Mouse (Mus musculus) midbrain, embryonic 16.5 days (tissue): Measurements from ENCODE around the gene Fgfbp1. TPM values are rescaled to one million over a fixed set of nuclear protein-coding genes. Genes with fewer than 3 reads are reported as not detected.

Source experiments
- ATAC-seq: fragments of 200-750 bp; cut with Nextera tagmentation; 2 replicates; pipeline ENCODE4 v1.8.0; 2017; ENCODE audit warnings: moderate TSS enrichment
- H3K27ac ChIP-seq: fragments of 300-500 bp; sonication (generic); 2 replicates; pipeline ENCODE4 v1.5.1; 2014; ENCODE audit warnings: mild to moderate bottlenecking, low read length, mixed read lengths
- H3K27me3 ChIP-seq: fragments of 300-500 bp; sonication (generic); 2 replicates; pipeline ENCODE4 v1.6.1; 2014; ENCODE audit warnings: low read depth, low read length, mixed read lengths; ENCODE audit not compliant: control insufficient read depth, insufficient read depth
- H3K36me3 ChIP-seq: fragments of 300-500 bp; sonication (generic); 2 replicates; pipeline ENCODE4 v1.6.1; 2014; ENCODE audit warnings: mild to moderate bottlenecking, low read length, moderate library complexity, mixed read lengths; ENCODE audit not compliant: control insufficient read depth, insufficient read depth
- H3K4me1 ChIP-seq: fragments of 300-500 bp; sonication (generic); 2 replicates; pipeline ENCODE4 v1.6.1; 2014; ENCODE audit warnings: mild to moderate bottlenecking, low read length, mixed read lengths; ENCODE audit not compliant: control insufficient read depth, insufficient read depth
- H3K4me2 ChIP-seq: fragments of 300-500 bp; sonication (generic); 2 replicates; pipeline ENCODE4 v1.6.1; 2014; ENCODE audit warnings: mild to moderate bottlenecking, low read length, mixed read lengths
- H3K4me3 ChIP-seq: fragments of 300-500 bp; sonication (generic); 2 replicates; pipeline ENCODE4 v1.5.1; 2014; ENCODE audit warnings: low read depth, mild to moderate bottlenecking, low read length, moderate library complexity, mixed read lengths
- H3K9ac ChIP-seq: fragments of 300-500 bp; sonication (generic); 2 replicates; pipeline ENCODE4 v1.6.1; 2014; ENCODE audit warnings: low read depth, low read length, mixed read lengths
- H3K9me3 ChIP-seq: fragments of 300-500 bp; sonication (generic); replicated peaks from 2 replicates; pipeline ENCODE4 v1.6.1; 2014; ENCODE audit warnings: mild to moderate bottlenecking, low read length, mixed read lengths; ENCODE audit not compliant: control insufficient read depth, poor library complexity, severe bottlenecking
- WGBS: fragments of 180-500 bp; shearing (Covaris S2); extraction: QIAGEN DNeasy Blood & Tissue Kit; methylation state at CpG from one replicate; pipeline ENCODE4 v1.1.7; 2014; 5-methylcytosine and 5-hydroxymethylcytosine counted together
- polyA plus RNA-seq: library from polyadenylated mRNA; unstranded; fragments of >200 nt; fragmentation: Nextera tagmentation; extraction: Ambion mirVana; gene quantifications from 2 replicates; pipeline ENCODE4 v1.2.1, GENCODE M21; 2015

Fgfbp1 gene
- polyA plus RNA-seq, result 8.4 and 9.8 TPM in 2 replicates

- 55% methylated on average over 4 of the region's 4 CpGs for WGBS
- H3K27ac ChIP-seq, result no peak within 1 kb of the TSS
- ATAC-seq, result no peak
- no peaks in the 10 kb centered on the region for H3K36me3 ChIP-seq
- H3K9me3 ChIP-seq, result no peaks in the 10 kb centered on the region
- no peak within 1 kb of the TSS for H3K4me2 ChIP-seq
- no peak within 1 kb of the TSS for H3K4me3 ChIP-seq
- no peaks in the 10 kb centered on the region for H3K4me1 ChIP-seq
- H3K27me3 ChIP-seq, result no peaks in the 10 kb centered on the region
- H3K9ac ChIP-seq, result no peak within 1 kb of the TSS
Observed at GRCm38 (mm10) chr5:43981620-43982019, at the start of gene Fgfbp1. Fgfbp1 (minus strand) TSS chr5:43981779.

- Histone ChIP-seq H3K9me3 (no peaks in the 10 kb centered on the region), H3K27me3 (no peaks in the 10 kb centered on the region), H3K9ac (no peak overlapping the region), H3K4me1 (no peaks in the 10 kb centered on the region), H3K4me2 (no peak overlapping the region), H3K4me3 (no peak overlapping the region), H3K27ac (no peak overlapping the region), H3K36me3 (peaks cover 4% of the 10 kb centered on the region; the same call in 1 of the 2 replicates)
- 94% methylated on average over 9 of the region's 9 CpGs for WGBS
- ATAC-seq, result no peak
Observed at GRCm38 (mm10) chr5:43998295-43998989, 16.9 kb upstream of the Fgfbp1 start.

- no peak overlapping the region for H3K4me2 ChIP-seq
- 94% methylated on average over 8 of the region's 8 CpGs for WGBS
- no peaks in the 10 kb centered on the region for H3K4me1 ChIP-seq
- H3K4me3 ChIP-seq, result no peak overlapping the region
- no peak for ATAC-seq
- no peak overlapping the region for H3K27ac ChIP-seq
- no peaks in the 10 kb centered on the region for H3K27me3 ChIP-seq
- H3K36me3 ChIP-seq, result peaks cover 4% of the 10 kb centered on the region; the same call in 1 of the 2 replicates
- H3K9ac ChIP-seq, result no peak overlapping the region
- no peaks in the 10 kb centered on the region for H3K9me3 ChIP-seq
Observed at GRCm38 (mm10) chr5:43997626-43998025, 16.0 kb upstream of the Fgfbp1 start.

GRCm38 (mm10) chr5:43996162-43996561 lies 14.6 kb upstream of the Fgfbp1 start:
- Histone ChIP-seq H3K9me3 (no peaks in the 10 kb centered on the region), H3K27ac (no peak overlapping the region), H3K4me2 (no peak overlapping the region), H3K4me1 (no peaks in the 10 kb centered on the region), H3K9ac (no peak overlapping the region), H3K4me3 (no peak overlapping the region), H3K27me3 (no peaks in the 10 kb centered on the region), H3K36me3 (no peaks in the 10 kb centered on the region)
- 92% methylated on average over 4 of the region's 4 CpGs for WGBS
- ATAC-seq, result no peak

GRCm38 (mm10) chr5:43994981-43995380 lies 13.4 kb upstream of the Fgfbp1 start:
- Histone ChIP-seq H3K4me3 (no peak overlapping the region), H3K9me3 (no peaks in the 10 kb centered on the region), H3K27me3 (no peaks in the 10 kb centered on the region), H3K27ac (no peak overlapping the region), H3K9ac (no peak overlapping the region), H3K4me2 (no peak overlapping the region), H3K4me1 (no peaks in the 10 kb centered on the region), H3K36me3 (no peaks in the 10 kb centered on the region)
- 94% methylated on average over 2 of the region's 2 CpGs for WGBS
- ATAC-seq, result no peak

- no peak overlapping the region for H3K9ac ChIP-seq
- no peaks in the 10 kb centered on the region for H3K27me3 ChIP-seq
- H3K36me3 ChIP-seq, result no peaks in the 10 kb centered on the region
- H3K4me2 ChIP-seq, result no peak overlapping the region
- WGBS, result 51% methylated on average over 6 of the region's 6 CpGs
- H3K9me3 ChIP-seq, result no peaks in the 10 kb centered on the region
- no peaks in the 10 kb centered on the region for H3K4me1 ChIP-seq
- no peak overlapping the region for H3K27ac ChIP-seq
- no peak for ATAC-seq
- H3K4me3 ChIP-seq, result no peak overlapping the region
Observed at GRCm38 (mm10) chr5:43990316-43990715, 8.7 kb upstream of the Fgfbp1 start.

- Histone ChIP-seq H3K4me3 (no peak overlapping the region), H3K4me2 (no peak overlapping the region), H3K4me1 (no peaks in the 10 kb centered on the region), H3K9me3 (no peaks in the 10 kb centered on the region), H3K27me3 (no peaks in the 10 kb centered on the region), H3K36me3 (no peaks in the 10 kb centered on the region), H3K9ac (no peak overlapping the region), H3K27ac (no peak overlapping the region)
- 83% methylated on average over 5 of the region's 5 CpGs for WGBS
- no peak for ATAC-seq
Observed at GRCm38 (mm10) chr5:43989017-43989416, 7.4 kb upstream of the Fgfbp1 start.

GRCm38 (mm10) chr5:43986212-43986611 lies 4.6 kb upstream of the Fgfbp1 start:
- no peaks in the 10 kb centered on the region for H3K27me3 ChIP-seq
- H3K4me3 ChIP-seq, result no peak overlapping the region
- ATAC-seq, result no peak
- no peak overlapping the region for H3K27ac ChIP-seq
- no peaks in the 10 kb centered on the region for H3K4me1 ChIP-seq
- H3K9ac ChIP-seq, result no peak overlapping the region
- H3K36me3 ChIP-seq, result no peaks in the 10 kb centered on the region
- H3K9me3 ChIP-seq, result no peaks in the 10 kb centered on the region
- H3K4me2 ChIP-seq, result no peak overlapping the region

GRCm38 (mm10) chr5:43982896-43983295 lies 1.3 kb upstream of the Fgfbp1 start:
- WGBS, result 52% methylated on average over 1 of the region's 1 CpGs
- no peak overlapping the region for H3K27ac ChIP-seq
- H3K4me2 ChIP-seq, result no peak overlapping the region
- no peak overlapping the region for H3K4me3 ChIP-seq
- H3K27me3 ChIP-seq, result no peaks in the 10 kb centered on the region
- ATAC-seq, result no peak
- no peaks in the 10 kb centered on the region for H3K9me3 ChIP-seq
- H3K4me1 ChIP-seq, result no peaks in the 10 kb centered on the region
- H3K9ac ChIP-seq, result no peak overlapping the region
- no peaks in the 10 kb centered on the region for H3K36me3 ChIP-seq
